Mouse (Mus musculus) right cerebral cortex, postnatal 14 days (tissue): ENCODE data around the gene Mrc2.

Experiments used
- DNase-seq: peaks from one replicate; pipeline ENCODE4 v3.0.0; 2022

Gene Mrc2

DNA sequence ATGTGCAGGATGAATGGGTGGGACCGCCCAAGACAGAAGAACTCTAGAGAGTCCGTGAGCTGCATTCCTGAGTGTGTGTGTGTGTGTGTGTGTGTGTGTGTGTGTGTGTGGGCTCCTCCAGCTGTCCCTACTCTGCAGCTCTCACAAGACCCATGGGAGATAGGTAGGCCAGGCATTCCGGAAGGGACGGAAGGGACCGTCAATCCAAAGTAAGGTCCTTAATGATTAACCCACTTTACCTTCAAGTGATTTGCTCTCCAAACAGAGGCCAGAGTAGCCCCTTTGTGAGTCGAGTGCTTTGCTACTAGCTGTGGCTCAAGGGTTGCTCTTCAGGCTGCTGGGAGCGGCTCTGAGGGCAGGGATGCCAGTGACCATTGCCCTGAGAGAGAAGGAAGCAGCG, 59.7 kb downstream of the Mrc2 start:
- DNase-seq: no peak

DNA sequence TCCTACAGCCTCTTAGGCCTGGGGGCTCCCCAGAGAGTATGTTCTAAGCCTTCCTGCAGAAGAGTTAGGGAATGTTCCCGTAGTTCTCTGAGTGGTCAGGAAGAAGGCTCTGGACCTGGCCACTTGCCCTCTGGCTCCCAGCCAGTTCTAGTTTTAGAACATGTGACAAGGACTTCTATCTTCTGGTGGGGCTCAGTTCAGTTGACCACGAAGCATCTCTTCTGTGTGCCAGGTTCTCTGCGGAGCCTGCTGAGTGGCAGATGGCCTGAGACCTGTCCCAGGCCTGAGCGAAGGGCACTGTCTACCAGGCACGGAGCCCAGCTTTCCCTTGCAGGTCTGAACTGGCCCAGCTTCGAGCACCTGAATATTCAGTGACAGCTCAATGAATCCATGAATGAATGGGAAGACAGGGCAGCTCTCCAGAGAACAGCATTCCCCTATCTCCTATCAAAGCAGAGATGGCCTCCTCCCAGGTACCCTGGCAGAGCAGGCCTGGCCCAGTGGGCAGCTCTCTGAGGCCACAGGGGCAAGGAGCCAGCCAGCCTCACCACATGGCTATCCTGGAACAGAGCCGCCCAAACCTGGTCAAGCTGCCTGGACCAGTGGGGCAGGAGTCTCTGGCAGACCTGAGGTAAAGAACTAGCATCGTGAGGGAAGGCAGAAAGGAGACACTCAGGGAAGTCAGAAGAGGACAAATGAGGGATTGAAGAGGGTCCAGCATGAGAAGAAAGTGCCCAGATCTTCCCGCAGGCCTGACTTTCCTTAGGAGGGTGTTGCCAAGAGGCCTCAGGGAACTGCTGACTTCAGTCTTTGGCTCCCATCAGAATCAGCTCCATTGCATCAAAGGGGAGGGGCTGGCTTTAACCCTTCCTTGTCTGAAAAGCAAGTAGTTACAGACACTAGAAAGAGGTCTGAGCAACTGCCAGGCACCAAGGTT, 60.8 kb downstream of the Mrc2 start:
- DNase-seq: peak; percentile 59

DNA sequence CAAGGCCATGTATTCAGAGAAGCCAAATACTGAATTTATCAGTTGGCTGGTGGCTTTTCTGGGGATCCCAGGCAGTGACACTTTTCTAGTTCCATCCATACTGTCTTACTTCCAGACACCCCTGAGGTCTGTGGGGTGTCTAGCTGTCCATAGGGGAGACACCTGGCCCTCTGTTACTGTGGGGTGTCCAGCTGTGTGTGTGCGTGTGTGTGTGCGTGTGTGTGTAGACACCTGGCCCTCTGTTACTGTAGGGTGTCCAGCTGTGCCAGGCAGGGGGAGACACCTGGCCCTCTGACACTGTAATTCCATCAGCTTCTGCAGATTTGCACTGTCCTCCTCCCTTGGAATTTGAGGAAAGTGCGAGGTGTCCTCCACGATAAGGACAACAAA, 61.4 kb downstream of the Mrc2 start:
- DNase-seq: no peak

DNA sequence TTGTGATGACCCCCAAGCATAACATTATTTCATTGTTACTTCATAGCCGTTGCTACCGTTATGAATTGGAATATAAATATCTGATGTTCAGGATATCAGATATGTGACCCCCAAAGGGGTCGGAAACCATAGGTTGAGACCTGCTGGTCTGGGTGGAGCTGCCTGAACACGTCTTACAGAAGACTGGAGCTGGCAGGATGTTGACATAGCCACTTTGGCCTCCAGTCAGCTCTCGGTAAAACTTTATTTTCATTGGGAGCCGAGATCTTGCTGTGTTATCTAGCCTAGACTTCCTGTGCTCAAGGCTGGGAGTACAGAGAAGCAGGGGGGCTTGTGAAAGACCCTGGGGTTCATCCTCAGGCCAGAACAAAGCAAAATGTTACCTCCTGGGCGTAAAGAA, 63.9 kb downstream of the Mrc2 start:
- DNase-seq: no peak

DNA sequence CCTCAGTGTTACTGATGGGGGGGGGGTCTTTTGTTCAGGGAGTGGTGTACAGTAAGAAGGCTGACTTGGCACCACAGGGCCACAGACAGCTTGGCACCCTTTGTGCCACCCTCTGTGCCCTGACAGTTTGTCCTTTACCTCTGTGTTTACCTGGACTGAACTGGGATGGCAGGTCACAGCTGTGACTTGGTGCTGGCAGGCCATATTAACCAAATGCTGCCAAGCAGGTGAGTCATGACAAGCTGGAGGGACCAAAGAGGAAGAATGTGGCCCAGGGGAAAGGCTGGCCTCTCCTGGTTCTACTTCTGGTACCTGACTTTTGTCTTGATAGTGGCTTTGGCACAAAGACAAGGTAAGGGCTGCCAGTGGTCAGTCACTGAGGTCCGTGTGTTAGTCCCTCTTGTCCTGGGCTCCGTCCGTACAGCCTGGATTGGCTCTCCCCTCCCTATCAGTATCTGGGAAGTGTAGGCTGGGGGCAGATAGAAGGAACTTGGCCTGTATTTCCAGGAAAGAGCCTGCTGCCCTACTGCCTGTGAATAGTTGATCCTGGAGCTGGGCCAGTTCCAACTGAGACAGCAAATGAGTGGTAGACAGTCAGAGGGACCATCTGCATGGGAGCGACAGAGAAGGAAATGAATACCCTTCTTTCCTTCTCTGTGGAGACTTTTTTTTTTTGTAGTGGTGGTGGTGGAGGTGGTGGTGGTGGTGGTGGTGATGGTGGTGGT, 69.8 kb downstream of the Mrc2 start:
- no peak for DNase-seq

DNA sequence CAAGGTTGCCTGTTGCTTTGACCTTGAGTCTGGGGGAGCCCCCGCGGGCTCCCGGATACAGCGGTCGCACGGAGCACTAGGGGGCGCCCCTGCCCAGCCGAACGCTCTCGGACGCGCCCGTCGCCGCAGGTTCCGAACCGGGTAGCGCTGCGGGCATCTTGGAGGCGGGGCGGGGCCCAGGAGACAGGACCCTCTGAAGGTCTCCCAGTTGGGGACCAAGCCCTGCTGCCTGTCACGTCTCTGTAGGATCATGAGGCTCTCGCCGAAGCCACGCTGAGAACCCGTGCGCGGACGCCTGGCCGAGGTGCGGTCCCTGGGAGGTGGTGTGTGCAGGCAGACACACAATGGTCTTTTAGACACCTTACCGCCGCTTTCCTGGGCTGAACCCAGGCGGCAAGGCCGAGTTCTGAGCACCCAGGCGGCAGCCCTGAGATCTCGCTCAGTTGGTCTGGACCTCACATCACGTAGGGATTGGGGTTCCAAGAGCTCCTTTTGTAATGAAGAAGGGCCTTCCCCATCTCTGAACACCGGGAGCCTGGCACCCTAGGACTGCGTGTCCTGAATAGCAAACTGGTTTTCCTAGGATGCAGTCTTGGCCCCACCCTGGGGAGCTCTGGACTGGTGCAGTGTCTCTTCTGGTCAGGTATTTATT, 70.6 kb downstream of the Mrc2 start:
- DNase-seq: peak; percentile 93

DNA sequence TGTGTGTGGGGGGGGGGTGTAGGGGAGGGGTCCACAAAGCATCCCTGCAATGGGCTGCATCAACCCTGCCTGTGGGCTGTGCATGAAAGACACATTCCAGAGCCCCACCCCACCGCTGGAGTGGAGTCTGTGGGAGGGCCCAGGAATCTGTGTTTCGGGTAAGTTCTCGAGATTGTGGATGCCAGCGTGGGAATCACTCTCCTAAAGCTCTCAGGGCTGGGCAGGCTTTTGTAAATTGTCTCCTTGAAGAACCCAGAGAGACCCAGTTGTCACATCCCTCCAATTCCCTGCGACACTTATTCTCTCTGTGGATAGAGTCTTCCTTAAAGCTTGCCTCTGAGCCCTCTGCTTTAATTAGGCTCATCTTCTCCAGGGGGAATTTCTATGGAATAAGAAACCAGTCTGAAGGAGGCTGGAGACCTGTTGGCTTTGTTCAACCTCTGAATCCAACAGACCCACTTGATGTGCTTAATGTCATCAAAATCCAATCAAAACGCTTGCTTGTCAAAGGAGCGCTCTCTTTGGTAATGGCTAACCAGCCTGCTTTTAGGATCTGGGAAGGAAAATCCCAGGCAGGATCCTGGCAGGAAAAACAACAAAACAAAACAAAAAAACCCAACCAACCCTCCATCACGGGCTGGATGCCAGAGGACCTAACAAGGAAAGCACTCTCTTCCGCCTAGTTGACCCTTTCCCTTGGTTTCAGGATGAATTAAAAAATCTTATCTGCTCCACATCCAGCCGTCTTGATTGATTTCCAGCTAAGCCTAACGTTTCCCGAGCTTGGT, 71.3 kb downstream of the Mrc2 start:
- peak; percentile 71 for DNase-seq

DNA sequence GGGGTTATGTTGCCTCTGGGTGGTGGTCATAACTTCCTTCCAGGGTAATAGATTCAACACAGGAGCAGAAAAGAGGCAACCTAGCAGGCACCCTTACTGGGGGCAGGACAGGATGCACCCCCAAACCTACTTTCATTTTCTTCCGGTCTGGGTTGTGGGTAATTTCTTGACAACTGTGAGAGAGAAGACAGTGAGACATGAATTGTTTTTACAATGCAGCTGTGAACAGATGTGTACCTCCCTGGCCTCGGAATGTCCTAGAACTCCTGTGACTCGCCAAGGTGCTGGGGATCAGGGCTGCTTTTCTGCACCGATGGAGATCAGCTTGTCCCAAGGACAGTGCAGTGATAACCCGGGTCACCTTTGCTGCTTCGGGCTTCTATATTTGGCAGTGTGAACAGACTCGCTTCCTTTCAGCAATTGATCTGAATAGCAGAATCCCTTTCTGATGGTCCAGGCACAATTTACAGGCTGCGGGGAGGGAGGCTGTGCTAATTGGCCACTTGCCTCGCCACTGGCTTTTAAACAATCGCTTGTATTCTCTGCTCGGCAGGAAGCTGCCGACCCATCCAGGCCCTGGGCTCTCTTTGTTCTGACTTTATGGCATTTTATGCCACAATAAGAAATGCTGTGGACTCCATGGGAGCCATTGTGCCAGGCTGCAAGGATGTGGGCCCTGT, 72.1 kb downstream of the Mrc2 start:
- DNase-seq: no peak

DNA sequence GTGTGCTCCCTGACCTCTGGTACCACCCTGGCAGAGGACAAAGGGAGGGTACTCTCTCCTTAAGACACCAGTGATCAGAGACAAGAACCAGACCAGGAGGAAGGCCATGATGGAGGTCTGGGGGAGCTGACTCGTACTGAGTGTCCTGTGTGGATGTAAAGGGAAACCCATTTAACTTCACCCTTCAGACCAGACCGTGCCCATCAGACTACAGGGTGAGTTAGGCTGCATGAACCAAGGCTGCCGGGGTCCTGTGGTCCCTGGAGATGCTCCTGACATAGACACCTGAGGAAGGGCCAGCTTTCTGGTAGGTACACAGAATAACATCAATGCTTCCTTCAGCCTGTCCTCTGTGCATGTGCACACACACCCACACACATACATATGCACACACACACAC, 73.2 kb downstream of the Mrc2 start:
- no peak for DNase-seq

DNA sequence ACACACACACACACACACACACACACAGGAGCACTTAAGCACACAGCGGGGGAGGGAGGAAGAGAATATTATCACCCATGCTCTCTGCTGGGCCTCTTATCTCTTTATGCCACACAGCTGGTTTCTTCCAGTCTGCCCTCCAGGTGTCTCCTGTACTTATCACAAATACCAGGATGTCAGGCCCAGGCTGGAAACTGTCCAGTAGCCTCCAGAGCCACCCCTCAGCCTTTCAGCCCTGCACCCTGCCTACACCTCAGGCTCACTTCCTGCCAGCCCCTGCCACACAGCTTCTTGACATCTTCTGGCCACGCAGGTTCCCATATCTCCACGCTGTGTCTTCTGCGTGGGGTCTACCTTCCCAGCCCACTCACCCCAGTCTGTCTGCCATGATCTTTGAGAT, 73.6 kb downstream of the Mrc2 start:
- no peak for DNase-seq

DNA sequence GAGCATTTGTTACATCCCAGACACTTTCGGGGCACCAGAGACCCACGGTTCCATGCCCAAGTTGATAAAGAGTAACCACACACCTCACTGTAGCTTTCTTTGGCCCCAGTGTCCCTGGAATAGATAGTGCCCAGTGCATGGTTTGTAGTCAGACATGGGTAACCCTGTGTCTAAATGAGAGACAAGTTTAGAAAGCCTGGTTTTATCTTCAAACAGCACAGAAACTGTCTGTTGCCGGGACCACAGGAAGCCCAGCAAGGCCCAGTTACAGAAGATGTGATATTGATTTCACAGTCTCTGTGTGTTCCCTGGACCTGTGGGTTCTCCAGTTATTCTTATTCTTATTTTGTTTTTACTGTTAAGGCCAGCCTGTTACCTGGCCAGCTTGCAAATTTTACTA, 74.7 kb downstream of the Mrc2 start:
- DNase-seq: no peak

DNA sequence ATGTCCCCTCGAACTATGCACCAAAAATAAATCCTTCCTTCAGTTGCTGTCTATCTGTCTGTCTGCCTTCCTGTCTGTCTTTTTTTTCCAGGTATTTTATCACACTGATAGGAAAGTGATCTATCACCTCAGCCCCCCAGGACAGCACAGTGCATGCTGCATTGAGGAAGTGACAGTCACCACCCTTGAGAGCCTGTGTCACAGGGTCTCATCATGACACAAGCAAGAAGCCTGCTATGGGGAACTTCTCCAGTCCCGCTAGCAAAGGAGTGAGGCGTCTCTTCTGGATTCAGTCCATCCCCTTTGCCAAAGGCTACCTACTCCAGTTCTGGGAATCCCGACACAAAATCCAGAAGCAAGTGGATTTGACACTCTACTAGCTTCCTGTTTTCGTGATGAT, 76.4 kb downstream of the Mrc2 start:
- no peak for DNase-seq

DNA sequence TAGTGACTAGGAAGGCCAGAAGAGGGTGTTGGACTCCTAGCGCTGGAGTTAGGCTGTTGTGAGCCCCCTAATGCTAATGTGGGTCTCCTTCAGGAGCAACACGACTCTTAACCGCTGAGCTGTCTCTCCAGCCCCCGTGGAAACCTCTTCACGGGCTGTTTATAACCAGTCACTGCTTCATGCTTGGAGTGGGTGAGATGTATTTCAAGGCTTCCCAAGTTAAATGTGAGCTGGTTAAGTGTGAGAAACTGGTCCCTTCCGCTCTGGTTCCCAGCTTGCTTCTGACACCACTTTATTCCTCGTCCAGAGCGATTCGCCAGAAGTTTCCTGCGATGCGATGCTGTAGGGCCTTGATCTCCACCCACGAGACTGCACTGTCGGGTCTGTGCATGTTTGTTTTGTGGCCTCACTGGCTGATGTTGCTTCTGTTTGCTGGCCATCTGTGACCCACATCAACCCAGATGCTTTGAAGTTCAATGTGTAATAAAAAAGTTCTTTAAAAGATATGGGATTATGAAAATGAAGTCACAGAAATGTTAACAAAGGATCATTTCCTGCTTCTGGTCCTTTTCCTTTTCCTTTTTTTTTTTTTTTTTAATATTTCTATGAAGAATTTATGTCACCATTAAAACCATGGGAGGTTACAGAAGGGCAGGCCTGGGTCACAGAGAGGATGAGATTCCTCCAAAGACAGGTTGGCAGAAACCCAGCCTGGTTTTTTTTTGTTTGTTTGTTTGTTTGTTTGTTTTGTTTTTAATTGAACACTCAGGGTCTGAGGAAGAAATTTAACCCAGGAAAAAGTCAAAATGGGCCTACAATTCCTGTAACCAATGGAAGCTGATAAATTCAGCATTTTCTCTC, 77.3 kb downstream of the Mrc2 start:
- no peak for DNase-seq

DNA sequence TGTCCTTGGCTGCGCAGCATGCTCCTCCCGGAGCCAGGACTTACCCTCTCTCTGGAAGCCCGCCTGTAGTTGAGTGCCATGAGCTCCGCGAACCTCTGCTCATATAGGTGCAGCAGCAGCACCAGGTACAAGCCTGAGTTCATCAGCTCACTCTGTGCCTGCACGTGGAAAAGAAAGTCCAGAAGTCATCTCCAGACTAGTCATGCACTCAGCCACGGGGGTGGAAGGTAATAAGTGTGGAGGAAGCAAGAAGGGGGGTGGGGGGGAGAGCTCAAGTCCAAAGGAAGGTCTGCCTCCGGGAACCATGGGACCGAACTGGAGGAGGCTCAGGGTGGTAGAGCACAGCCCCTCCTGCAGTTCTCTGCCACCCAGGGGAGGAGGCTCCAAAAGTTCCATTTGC, 79.4 kb downstream of the Mrc2 start:
- DNase-seq: no peak

DNA sequence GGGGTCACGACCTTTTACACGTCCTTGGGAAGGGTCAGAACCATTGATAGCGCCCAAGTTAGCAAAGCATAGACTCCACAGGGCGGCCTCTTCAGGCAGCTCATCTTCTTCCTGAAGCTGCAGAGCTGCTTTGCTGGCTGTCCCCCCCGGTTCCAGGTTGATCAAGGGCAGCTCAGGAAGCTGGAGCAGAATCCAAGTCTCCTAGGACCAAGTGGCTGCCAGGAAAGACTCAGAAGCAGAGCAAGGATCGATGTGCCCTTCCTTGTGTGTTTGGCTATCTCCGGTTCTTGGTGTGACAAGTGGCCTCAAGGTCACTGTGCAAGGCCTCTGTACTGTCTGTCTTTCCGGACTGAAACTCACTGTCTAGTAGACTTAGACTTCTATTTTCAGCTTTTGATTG, 81.4 kb downstream of the Mrc2 start:
- DNase-seq: no peak

DNA sequence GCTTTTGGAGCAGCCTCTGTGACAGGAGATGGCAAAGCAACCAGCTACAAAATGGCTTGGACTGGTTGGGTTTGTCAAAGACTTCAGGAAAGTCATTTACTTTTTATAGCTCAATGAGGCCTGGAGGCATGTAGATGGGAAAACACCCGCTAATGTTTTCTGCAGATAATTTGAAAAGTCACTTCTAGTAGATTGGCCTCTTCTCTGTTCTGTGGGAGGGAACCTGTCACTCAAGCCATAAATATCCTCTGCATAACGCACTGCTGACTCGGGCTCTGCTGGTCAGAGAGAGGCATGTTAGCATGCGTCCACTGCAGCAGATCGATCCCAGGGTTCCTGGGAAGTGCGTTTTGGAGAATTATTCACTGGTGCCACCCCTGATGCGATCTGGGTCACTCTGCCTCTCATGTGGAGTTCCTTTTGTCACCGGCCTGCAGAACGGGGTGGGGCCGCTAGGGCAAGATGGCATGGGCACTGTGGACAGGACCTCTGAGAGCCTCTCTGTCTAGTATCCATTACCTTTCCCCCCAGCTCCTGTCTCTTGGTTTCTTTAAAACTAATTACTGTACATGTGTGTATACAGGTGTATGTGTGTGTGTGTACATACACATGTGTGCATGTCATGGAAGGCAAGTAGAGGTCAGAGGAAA, 82.2 kb downstream of the Mrc2 start:
- no peak for DNase-seq

DNA sequence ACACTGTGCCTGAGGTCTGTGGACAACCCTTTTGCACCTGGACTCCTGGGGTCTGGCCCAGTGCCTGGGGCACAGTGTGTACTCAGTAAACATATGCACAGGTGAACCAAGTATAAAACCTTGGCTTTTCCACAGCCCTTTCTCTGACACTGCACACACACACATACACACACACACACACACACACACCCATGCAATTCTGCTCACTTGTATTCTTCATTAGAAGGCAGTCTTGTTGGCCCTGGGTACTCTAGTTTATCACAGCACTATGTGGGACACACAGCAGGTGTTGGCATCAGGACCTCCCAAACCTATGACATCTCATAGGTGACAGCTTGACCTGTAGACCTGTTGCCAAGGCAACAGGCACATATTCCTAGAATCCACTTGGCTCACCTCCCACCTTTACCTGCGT, 83.4 kb downstream of the Mrc2 start:
- DNase-seq: no peak

DNA sequence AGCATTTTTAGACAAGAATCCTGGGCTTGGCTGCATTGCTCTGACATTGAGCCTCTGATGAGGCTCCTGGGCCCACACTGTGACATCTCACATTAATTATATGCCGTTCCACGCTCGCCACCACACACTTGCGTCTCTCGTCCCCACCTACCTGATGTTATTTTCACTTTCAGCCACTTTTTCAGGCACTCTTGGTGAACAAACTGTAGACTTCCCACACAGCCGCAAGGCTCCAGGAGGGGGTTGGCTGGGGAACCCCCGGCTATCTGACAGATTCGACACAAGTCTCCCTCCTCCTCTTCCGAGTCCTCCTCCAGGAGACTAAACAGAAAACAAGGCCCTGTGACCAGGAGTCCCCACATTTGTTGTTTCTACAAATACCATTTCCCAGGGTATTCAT, 92.8 kb downstream of the Mrc2 start:
- DNase-seq: peak; percentile 22

DNA sequence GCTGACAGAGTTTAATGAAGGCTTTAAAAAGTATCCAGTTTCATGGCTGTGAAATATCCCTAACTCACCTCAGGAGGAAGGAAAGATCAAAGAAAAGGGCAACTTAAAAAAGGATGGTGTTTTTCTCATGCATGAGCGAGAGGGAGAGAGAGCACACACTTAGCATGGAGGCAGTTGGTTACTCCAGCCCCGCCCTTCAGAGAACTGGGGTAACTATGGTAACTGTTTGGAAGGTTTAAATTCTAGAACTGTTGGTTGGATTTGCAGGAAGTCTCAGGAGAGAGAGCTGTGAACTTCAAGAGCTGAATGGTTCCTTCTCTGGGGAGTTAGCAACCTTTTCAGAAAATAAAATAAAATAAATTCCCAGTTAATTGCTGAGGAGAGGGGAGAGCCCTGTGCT, 96.2 kb downstream of the Mrc2 start:
- DNase-seq: no peak

DNA sequence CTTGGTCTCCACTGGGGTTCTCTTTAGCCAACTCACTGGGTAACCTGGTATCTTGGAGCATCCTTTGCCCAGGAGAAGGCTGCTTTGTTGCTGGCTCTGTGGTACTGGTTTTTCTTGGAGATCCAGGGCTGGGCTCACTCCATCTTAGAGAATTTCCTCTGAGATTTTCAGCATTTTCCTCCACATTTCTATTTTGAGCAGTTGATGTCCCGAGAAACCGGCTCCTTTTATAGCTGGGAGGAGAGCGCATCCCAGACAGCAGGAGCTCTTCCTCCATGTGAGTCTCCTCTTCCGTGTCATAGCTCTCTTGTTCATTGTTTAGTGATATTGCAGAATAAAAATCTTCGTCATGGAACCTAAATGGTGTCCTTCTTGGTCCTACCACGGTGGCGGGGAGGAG, 97.8 kb downstream of the Mrc2 start:
- no peak for DNase-seq
